Mouse (Mus musculus): ENCODE data around the gene Smurf1. TPM values are rescaled to one million over a fixed set of nuclear protein-coding genes. Genes with fewer than 3 reads are reported as not detected.

Smurf1 gene
- polyA plus RNA-seq, 1 experiment: 19.5 TPM

GRCm38 (mm10) chr5:144946032-144946431, 19.6 kb downstream of the Smurf1 start:
- no peak for TF ChIP-seq CTCF (IDR thresholded peaks at IDR 0.05; ENCODE audit: extremely low read depth, insufficient read length, insufficient replicate concordance, low read depth, low read length)
- TF ChIP-seq POLR2A (IDR thresholded peaks at IDR 0.05; ENCODE audit: low read depth, low read length): no peak
- no peaks in the 10 kb centered on the region for H3K36me3 ChIP-seq (ENCODE audit: control insufficient read depth, insufficient read depth, low read length)
- H3K4me1 ChIP-seq (ENCODE audit: control insufficient read depth, insufficient read depth, insufficient read length, low read length): peaks cover 51% of the 10 kb centered on the region
- H3K4me3 ChIP-seq (ENCODE audit: low read depth, low read length): no peak overlapping the region
- no peaks in the 10 kb centered on the region for H3K27me3 ChIP-seq (ENCODE audit: control insufficient read depth, insufficient read depth, low read length)
- H3K27ac ChIP-seq (ENCODE audit: insufficient read depth, low read depth, low read length): no peak overlapping the region
- WGBS: 59% methylated on average over 4 of the region's 4 CpGs

GRCm38 (mm10) chr5:144944932-144945331, 20.7 kb downstream of the Smurf1 start:
- 85% methylated on average over 7 of the region's 7 CpGs for WGBS

GRCm38 (mm10) chr5:144944370-144944769, 21.3 kb downstream of the Smurf1 start:
- Histone ChIP-seq H3K4me3 (ENCODE audit: low read depth, low read length) (no peak overlapping the region), H3K4me1 (ENCODE audit: control insufficient read depth, insufficient read depth, insufficient read length, low read length) (peaks cover 48% of the 10 kb centered on the region), H3K36me3 (ENCODE audit: control insufficient read depth, insufficient read depth, low read length) (no peaks in the 10 kb centered on the region), H3K27ac (ENCODE audit: insufficient read depth, low read depth, low read length) (peak overlapping the region; percentile 35), H3K27me3 (ENCODE audit: control insufficient read depth, insufficient read depth, low read length) (no peaks in the 10 kb centered on the region)
- 29% methylated on average over 4 of the region's 4 CpGs for WGBS
- TF ChIP-seq POLR2A (IDR thresholded peaks at IDR 0.05; ENCODE audit: low read depth, low read length) (no peak), CTCF (IDR thresholded peaks at IDR 0.05; ENCODE audit: extremely low read depth, insufficient read length, insufficient replicate concordance, low read depth, low read length) (no peak)

More at GRCm38 (mm10) chr5:144944932-144945331, 20.7 kb downstream of the Smurf1 start:
- Histone ChIP-seq H3K4me1 (ENCODE audit: control insufficient read depth, insufficient read depth, insufficient read length, low read length) (peaks cover 52% of the 10 kb centered on the region), H3K27me3 (ENCODE audit: control insufficient read depth, insufficient read depth, low read length) (no peaks in the 10 kb centered on the region), H3K27ac (ENCODE audit: insufficient read depth, low read depth, low read length) (no peak overlapping the region), H3K4me3 (ENCODE audit: low read depth, low read length) (no peak overlapping the region), H3K36me3 (ENCODE audit: control insufficient read depth, insufficient read depth, low read length) (no peaks in the 10 kb centered on the region)
- TF ChIP-seq POLR2A (IDR thresholded peaks at IDR 0.05; ENCODE audit: low read depth, low read length) (no peak), CTCF (IDR thresholded peaks at IDR 0.05; ENCODE audit: extremely low read depth, insufficient read length, insufficient replicate concordance, low read depth, low read length) (no peak)

GRCm38 (mm10) chr5:144943346-144943745, 22.3 kb downstream of the Smurf1 start:
- no peaks in the 10 kb centered on the region for H3K27me3 ChIP-seq (ENCODE audit: control insufficient read depth, insufficient read depth, low read length)
- TF ChIP-seq POLR2A (IDR thresholded peaks at IDR 0.05; ENCODE audit: low read depth, low read length) (no peak), CTCF (IDR thresholded peaks at IDR 0.05; ENCODE audit: extremely low read depth, insufficient read length, insufficient replicate concordance, low read depth, low read length) (no peak)
- WGBS: 34% methylated on average over 6 of the region's 6 CpGs

GRCm38 (mm10) chr5:144942431-144942830, 23.2 kb downstream of the Smurf1 start:
- H3K36me3 ChIP-seq (ENCODE audit: control insufficient read depth, insufficient read depth, low read length): no peaks in the 10 kb centered on the region
- no peak overlapping the region for H3K27ac ChIP-seq (ENCODE audit: insufficient read depth, low read depth, low read length)
- 76% methylated on average over 9 of the region's 9 CpGs for WGBS
- H3K4me3 ChIP-seq (ENCODE audit: low read depth, low read length): no peak overlapping the region
- H3K4me1 ChIP-seq (ENCODE audit: control insufficient read depth, insufficient read depth, insufficient read length, low read length): peaks cover 38% of the 10 kb centered on the region
- TF ChIP-seq POLR2A (IDR thresholded peaks at IDR 0.05; ENCODE audit: low read depth, low read length) (no peak), CTCF (IDR thresholded peaks at IDR 0.05; ENCODE audit: extremely low read depth, insufficient read length, insufficient replicate concordance, low read depth, low read length) (no peak)
- no peaks in the 10 kb centered on the region for H3K27me3 ChIP-seq (ENCODE audit: control insufficient read depth, insufficient read depth, low read length)

More at GRCm38 (mm10) chr5:144943346-144943745, 22.3 kb downstream of the Smurf1 start:
- H3K36me3 ChIP-seq (ENCODE audit: control insufficient read depth, insufficient read depth, low read length): no peaks in the 10 kb centered on the region
- peaks cover 45% of the 10 kb centered on the region for H3K4me1 ChIP-seq (ENCODE audit: control insufficient read depth, insufficient read depth, insufficient read length, low read length)
- peak overlapping the region; percentile 57 for H3K27ac ChIP-seq (ENCODE audit: insufficient read depth, low read depth, low read length)
- H3K4me3 ChIP-seq (ENCODE audit: low read depth, low read length): no peak overlapping the region

GRCm38 (mm10) chr5:144940904-144941303, 24.7 kb downstream of the Smurf1 start:
- H3K27me3 ChIP-seq (ENCODE audit: control insufficient read depth, insufficient read depth, low read length): no peaks in the 10 kb centered on the region
- 60% methylated on average over 3 of the region's 3 CpGs for WGBS
- TF ChIP-seq CTCF (IDR thresholded peaks at IDR 0.05; ENCODE audit: extremely low read depth, insufficient read length, insufficient replicate concordance, low read depth, low read length) (no peak), POLR2A (IDR thresholded peaks at IDR 0.05; ENCODE audit: low read depth, low read length) (no peak)
- no peak overlapping the region for H3K27ac ChIP-seq (ENCODE audit: insufficient read depth, low read depth, low read length)
- peaks cover 39% of the 10 kb centered on the region for H3K4me1 ChIP-seq (ENCODE audit: control insufficient read depth, insufficient read depth, insufficient read length, low read length)
- no peaks in the 10 kb centered on the region for H3K36me3 ChIP-seq (ENCODE audit: control insufficient read depth, insufficient read depth, low read length)
- H3K4me3 ChIP-seq (ENCODE audit: low read depth, low read length): no peak overlapping the region

GRCm38 (mm10) chr5:144937304-144937703, 28.3 kb downstream of the Smurf1 start:
- H3K27me3 ChIP-seq (ENCODE audit: control insufficient read depth, insufficient read depth, low read length): no peaks in the 10 kb centered on the region
- WGBS: 69% methylated on average over 2 of the region's 2 CpGs
- no peaks in the 10 kb centered on the region for H3K36me3 ChIP-seq (ENCODE audit: control insufficient read depth, insufficient read depth, low read length)
- no peak for TF ChIP-seq POLR2A (IDR thresholded peaks at IDR 0.05; ENCODE audit: low read depth, low read length)
- no peak for TF ChIP-seq CTCF (IDR thresholded peaks at IDR 0.05; ENCODE audit: extremely low read depth, insufficient read length, insufficient replicate concordance, low read depth, low read length)
- H3K4me1 ChIP-seq (ENCODE audit: control insufficient read depth, insufficient read depth, insufficient read length, low read length): peaks cover 35% of the 10 kb centered on the region
- H3K27ac ChIP-seq (ENCODE audit: insufficient read depth, low read depth, low read length): no peak overlapping the region
- H3K4me3 ChIP-seq (ENCODE audit: low read depth, low read length): no peak overlapping the region
